Mouse (Mus musculus): ENCODE measurements around the gene Mapk8.

- TF ChIP-seq CTCF (IDR thresholded peaks at IDR 0.05) (no peak), EP300 (IDR thresholded peaks at IDR 0.05; ENCODE audit: insufficient read depth, low read depth, low read length) (no peak)
These were observed 84.2 kb downstream of the Mapk8 start for GRCm38 (mm10) chr14:33362807-33363206.
